Mouse (Mus musculus): ENCODE results near the gene Sox3. TPM values are rescaled to one million over a fixed set of nuclear protein-coding genes. Genes with fewer than 3 reads are reported as not detected.

The Sox3 gene
- not detected in 2 replicates for polyA plus RNA-seq (2016; fragmentation: Nextera tagmentation; extraction: Ambion mirVana)

DNA sequence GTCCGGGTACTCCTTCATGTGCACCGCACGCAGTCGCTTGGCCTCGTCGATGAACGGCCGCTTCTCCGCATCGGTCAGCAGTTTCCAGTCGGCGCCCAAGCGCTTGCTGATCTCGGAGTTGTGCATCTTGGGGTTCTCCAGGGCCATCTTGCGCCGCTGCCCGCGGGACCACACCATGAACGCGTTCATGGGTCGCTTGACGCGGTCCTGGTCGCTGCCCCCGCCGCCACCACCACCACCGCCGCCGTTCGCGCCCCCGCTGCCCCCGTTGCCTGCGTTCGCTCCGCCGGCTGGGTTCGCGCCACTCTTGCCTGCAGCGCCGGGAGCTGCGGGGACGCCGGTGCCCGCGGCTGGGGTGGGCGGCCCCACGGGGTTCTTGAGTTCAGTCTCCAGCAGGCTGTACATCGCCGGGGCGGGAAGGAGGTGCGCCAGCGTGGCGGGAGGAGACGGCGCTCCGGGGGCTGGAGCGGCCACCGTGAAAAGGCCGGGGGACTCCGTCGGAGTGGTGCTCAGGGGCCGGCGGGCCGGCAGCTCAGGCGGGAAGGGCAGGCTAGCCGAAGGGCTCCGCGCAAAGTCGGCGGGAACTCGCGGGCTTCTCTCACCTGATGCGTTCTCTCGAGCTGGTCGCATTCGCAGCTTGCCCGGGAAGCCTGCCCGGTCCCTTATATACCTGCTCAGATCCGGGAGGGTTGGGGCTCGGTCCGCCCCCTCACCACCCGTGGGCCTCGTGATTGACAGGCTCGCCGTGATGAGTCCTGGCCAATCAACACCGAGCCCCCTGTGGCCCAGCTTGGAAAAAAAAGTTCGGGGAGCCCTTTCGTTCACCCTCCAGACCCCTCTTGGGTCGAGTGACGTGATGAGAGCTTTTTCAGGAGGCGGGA, at the start of gene Sox3:
Sox3 (minus strand) TSS at position 630 of the 881 bp plus-strand sequence.
- H3K27ac ChIP-seq, result no peak within 1 kb of the TSS
- no peaks in the 10 kb centered on the region for H3K36me3 ChIP-seq
- peaks cover 100% of the 10 kb centered on the region for H3K27me3 ChIP-seq (ENCODE audit: low read depth, poor library complexity, severe bottlenecking)
- H3K4me3 ChIP-seq, result peak within 1 kb of the TSS; percentile 49
- H3K9me3 ChIP-seq (replicated peaks), result no peaks in the 10 kb centered on the region
- peaks cover 9% of the 10 kb centered on the region; the same call in 1 of the 2 replicates for H3K4me1 ChIP-seq
- DNase-seq (ENCODE audit: low spot score), result peak; percentile 33
- 17% methylated on average over 66 of the region's 92 CpGs for WGBS

DNA sequence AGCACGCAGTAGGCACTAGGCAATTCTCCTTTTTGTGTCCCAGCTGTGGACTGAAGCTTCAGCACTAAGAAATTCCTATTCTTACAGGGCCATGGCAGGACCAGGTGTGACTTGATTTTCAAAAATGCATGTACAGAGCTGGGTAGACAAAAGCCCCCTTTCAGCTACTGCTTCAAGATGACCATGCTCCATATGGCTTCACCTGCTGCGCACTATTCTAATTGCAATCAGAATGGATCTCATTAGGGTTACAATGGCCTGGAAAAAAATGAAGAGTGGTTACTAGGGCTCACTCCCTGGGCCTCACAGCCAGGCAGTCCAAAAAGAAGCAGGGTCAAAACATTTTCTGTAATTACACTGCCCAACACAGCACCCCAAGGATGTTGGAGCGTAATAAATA, 47.0 kb upstream of the Sox3 start:
- H3K27ac ChIP-seq, result no peak overlapping the region
- WGBS, result 95% methylated on average over 3 of the region's 3 CpGs

DNA sequence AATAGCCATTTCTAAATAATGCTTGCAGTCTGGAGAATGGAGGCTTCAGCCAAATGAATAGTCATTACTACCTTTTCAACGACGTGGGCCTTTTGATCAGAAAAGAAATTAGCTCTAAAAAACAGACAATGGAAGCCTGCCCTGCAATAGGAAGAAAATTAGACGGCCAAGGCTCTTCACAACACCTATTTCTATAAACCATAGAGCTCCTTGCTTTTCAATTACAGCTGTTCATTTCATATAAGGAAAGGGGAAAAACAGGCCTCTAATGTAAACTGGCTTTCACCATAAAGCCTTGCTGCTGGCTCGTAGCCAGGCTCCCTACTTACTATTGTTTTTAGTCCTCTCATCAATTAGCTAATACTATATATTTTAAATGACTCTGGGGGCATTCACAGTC, 6.3 kb upstream of the Sox3 start:
- Histone ChIP-seq H3K36me3 (no peaks in the 10 kb centered on the region), H3K4me1 (no peaks in the 10 kb centered on the region), H3K9me3 (replicated peaks) (no peaks in the 10 kb centered on the region), H3K27me3 (ENCODE audit: low read depth, poor library complexity, severe bottlenecking) (peaks cover 86% of the 10 kb centered on the region), H3K27ac (no peak overlapping the region), H3K4me3 (no peak overlapping the region)
- no peak for DNase-seq (ENCODE audit: low spot score)
- WGBS, result 36% methylated on average over 4 of the region's 4 CpGs

More for the DNA sequence above, 47.0 kb upstream of the Sox3 start:
- H3K9me3 ChIP-seq (replicated peaks), result no peaks in the 10 kb centered on the region
- no peaks in the 10 kb centered on the region for H3K4me1 ChIP-seq
- DNase-seq (ENCODE audit: low spot score), result no peak
- no peaks in the 10 kb centered on the region for H3K36me3 ChIP-seq
- no peaks in the 10 kb centered on the region for H3K27me3 ChIP-seq (ENCODE audit: low read depth, poor library complexity, severe bottlenecking)
- no peak overlapping the region for H3K4me3 ChIP-seq

DNA sequence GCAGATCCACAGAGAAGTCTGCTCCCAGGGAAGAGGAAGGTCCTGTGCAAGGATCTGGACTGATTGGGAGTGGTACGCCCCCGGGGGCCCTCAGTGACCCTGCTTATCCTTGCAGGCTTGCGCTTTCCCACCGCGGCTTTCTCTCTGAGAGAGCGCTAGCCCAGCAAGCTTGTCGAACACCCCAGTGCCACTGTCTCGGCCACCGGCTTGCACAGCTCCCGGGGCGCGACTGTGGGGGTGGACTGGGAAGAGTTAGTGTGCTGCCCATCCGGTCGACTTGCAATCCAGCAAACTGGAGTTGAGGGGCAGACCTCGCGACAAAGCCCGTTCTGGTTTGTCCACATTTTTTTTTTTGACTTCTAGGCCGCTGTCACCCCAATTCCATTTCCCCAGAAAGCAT, 5.4 kb upstream of the Sox3 start:
- Histone ChIP-seq H3K4me3 (no peak overlapping the region), H3K27ac (no peak overlapping the region), H3K27me3 (ENCODE audit: low read depth, poor library complexity, severe bottlenecking) (peaks cover 95% of the 10 kb centered on the region), H3K4me1 (peaks cover 6% of the 10 kb centered on the region; the same call in 1 of the 2 replicates), H3K36me3 (no peaks in the 10 kb centered on the region), H3K9me3 (replicated peaks) (no peaks in the 10 kb centered on the region)
- DNase-seq (ENCODE audit: low spot score), result peak; percentile 36
- WGBS, result 8% methylated on average over 18 of the region's 18 CpGs

DNA sequence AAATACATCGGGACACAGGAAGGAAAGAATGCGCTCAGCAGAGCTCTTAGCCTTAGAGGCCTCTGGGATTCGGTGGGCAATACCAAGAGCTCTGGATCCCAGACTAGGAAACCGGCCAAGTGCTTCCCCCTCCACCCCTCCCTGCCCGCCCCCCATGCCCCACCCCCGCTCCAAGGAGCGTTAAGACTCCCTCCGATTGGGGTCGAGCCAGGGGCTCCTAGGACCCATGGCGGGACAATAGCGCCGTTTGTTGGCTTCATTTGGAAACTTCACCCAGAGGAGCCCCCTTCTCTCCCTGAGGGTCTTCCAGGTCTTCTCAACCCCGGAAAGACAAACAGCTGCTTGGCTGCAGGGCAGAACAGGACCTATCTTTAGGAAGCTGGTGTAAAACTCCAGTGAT, 3.1 kb upstream of the Sox3 start:
- no peaks in the 10 kb centered on the region for H3K36me3 ChIP-seq
- peak; percentile 29 for DNase-seq (ENCODE audit: low spot score)
- peaks cover 9% of the 10 kb centered on the region; the same call in 1 of the 2 replicates for H3K4me1 ChIP-seq
- no peak overlapping the region for H3K4me3 ChIP-seq
- H3K9me3 ChIP-seq (replicated peaks), result no peaks in the 10 kb centered on the region
- H3K27ac ChIP-seq, result no peak overlapping the region
- WGBS, result 9% methylated on average over 13 of the region's 13 CpGs
- peaks cover 100% of the 10 kb centered on the region for H3K27me3 ChIP-seq (ENCODE audit: low read depth, poor library complexity, severe bottlenecking)

DNA sequence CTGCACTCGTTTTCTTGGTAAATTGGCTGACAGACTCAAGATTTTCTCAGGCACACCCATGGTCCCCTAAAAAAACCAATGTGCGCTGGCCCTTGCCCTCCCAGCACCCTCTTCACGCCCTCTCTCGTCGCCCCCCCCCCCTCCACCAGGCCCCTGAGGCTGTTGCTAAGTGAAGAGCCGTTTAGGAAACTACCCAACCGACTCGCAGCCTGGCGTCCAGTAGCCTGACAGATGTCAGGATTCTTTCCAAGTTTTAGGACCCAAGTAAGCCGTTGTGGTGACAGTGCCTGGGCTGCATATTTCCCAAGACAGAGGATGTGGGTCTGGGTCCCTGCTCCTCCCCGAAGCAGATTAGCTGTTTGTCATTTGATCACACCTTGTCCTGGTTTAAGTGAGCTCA, 2.2 kb upstream of the Sox3 start:
- Histone ChIP-seq H3K4me1 (peaks cover 9% of the 10 kb centered on the region; the same call in 1 of the 2 replicates), H3K36me3 (no peaks in the 10 kb centered on the region), H3K4me3 (no peak overlapping the region), H3K27ac (no peak overlapping the region), H3K27me3 (ENCODE audit: low read depth, poor library complexity, severe bottlenecking) (peaks cover 100% of the 10 kb centered on the region), H3K9me3 (replicated peaks) (no peaks in the 10 kb centered on the region)
- DNase-seq (ENCODE audit: low spot score), result peak; percentile 29
- WGBS, result 17% methylated on average over 8 of the region's 11 CpGs

DNA sequence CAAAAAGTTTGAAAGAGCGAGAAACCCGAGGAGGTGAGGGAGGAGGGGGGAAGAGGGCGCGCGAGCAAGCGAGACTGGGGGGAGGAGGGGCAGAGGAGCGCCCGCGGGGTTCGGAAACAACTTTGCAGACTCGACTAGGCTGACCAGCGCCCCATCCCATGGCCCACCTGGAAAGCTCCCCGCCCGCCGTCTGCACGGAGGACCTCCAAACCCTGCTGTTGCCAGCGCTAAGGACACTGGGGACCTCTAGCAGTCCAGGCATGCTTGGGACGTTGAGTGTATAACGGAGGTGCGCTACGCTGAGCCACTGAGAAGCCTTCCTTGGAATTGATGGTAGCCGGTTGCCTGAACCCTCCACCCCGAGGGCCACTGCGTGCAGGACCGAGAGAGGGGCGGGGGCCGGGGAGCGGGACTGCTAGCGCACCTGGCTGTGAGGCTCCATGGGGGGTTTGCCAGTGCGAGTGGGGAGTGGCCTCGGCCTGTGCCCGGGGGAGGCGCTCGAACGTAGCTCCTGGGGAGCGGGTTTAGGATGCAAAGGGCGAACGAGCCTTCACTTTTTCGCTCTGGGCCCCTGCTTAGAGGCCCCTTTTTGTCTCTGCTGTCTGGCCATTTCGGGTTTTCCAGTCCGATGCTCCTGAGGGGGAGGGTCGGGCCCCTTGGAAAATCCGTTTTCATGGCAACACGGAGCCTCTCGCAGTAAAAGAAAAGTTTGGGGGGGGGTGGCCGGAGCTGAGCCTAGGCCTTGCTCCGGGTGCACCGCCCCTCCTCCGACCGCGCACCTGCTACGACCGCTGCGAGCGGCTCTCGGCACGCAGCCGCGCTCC, 702 bp upstream of the Sox3 start:
- H3K4me1 ChIP-seq, result peaks cover 9% of the 10 kb centered on the region; the same call in 1 of the 2 replicates
- no peak overlapping the region for H3K27ac ChIP-seq
- no peaks in the 10 kb centered on the region for H3K36me3 ChIP-seq
- peak overlapping the region; percentile 49; the same call in 1 of the 2 replicates for H3K4me3 ChIP-seq
- H3K27me3 ChIP-seq (ENCODE audit: low read depth, poor library complexity, severe bottlenecking), result peaks cover 100% of the 10 kb centered on the region
- H3K9me3 ChIP-seq (replicated peaks), result no peaks in the 10 kb centered on the region
- peak; percentile 42 for DNase-seq (ENCODE audit: low spot score)
- WGBS, result 18% methylated on average over 45 of the region's 59 CpGs

DNA sequence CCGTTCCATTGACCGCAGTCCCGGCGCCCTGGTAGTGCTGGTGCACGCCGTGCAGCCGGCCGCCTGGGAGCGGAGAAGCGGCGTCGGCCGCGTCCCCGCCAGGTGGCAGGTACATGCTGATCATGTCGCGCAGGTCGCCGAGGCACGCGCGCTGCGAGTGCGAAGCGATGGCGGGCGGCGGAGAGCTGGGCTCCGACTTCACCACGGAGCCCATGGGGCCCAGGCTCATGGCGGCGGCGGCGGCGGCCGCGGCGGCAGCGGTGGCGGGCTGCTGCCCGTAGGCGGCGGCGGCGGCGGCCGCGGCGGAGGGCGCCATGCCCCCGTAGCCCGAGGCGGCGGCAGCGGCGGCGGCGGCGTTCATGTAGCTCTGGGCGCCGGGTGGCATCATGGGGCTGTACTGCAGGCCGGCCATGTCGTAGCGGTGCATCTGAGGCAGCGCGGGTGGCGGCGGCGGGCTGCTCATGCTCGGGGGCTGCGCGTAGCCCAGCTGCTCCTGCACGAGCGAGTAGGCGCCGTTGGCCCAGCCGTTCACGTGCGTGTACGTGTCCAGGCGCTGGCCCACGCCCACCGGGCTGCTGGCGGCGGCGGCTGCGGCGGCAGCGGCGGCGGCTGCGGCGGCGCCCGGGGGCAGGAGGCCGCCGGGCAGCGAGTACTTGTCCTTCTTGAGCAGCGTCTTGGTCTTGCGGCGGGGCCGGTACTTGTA, 981 bp downstream of the Sox3 start:
- 33% methylated on average over 77 of the region's 102 CpGs for WGBS
- DNase-seq (ENCODE audit: low spot score), result peak; percentile 54

DNA sequence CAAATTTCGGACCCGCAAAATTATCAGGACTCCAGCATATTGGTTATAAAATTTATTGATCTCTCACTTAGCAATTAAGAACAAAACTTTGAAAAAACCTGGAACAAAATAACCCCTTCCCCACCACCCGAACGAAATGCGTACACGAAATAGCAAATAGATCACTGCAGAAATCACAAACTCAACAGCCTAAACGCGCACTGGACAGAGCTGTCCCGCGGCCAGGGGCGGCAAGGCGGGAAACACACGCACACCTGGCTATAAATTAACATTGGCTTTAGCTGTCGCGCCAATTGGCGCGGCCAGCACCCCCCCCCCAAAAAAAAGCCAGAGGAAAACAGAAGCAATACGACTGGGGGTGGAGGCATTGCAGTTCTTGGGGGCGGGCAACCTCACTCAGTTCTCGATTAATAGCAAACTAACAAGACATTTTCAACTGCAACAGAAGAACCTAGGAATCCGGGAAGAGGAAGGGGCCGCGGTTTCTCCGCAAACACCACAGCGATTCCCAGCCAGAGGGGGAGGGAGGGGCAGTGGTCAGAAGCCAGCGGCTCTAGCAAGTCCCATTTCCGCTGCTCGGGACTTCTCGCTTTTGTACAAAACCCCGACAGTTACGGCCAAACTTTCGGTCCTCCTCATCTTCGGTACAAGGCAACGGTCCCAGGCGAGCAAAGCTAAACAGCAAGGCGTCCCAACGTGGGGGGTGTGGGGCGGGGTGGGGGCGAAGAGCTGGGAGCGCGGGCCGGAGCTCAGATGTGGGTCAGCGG, 1.7 kb downstream of the Sox3 start:
- Histone ChIP-seq H3K27ac (no peak overlapping the region), H3K4me1 (peaks cover 9% of the 10 kb centered on the region; the same call in 1 of the 2 replicates), H3K27me3 (ENCODE audit: low read depth, poor library complexity, severe bottlenecking) (peaks cover 100% of the 10 kb centered on the region), H3K36me3 (no peaks in the 10 kb centered on the region), H3K9me3 (replicated peaks) (no peaks in the 10 kb centered on the region), H3K4me3 (peak overlapping the region; percentile 49)
- DNase-seq (ENCODE audit: low spot score), result peak; percentile 44
- WGBS, result 14% methylated on average over 43 of the region's 43 CpGs

More for the DNA sequence above, 981 bp downstream of the Sox3 start:
- Histone ChIP-seq H3K9me3 (replicated peaks) (no peaks in the 10 kb centered on the region), H3K27ac (no peak overlapping the region), H3K36me3 (no peaks in the 10 kb centered on the region), H3K4me1 (peaks cover 9% of the 10 kb centered on the region; the same call in 1 of the 2 replicates), H3K27me3 (ENCODE audit: low read depth, poor library complexity, severe bottlenecking) (peaks cover 100% of the 10 kb centered on the region), H3K4me3 (peak overlapping the region; percentile 49)

DNA sequence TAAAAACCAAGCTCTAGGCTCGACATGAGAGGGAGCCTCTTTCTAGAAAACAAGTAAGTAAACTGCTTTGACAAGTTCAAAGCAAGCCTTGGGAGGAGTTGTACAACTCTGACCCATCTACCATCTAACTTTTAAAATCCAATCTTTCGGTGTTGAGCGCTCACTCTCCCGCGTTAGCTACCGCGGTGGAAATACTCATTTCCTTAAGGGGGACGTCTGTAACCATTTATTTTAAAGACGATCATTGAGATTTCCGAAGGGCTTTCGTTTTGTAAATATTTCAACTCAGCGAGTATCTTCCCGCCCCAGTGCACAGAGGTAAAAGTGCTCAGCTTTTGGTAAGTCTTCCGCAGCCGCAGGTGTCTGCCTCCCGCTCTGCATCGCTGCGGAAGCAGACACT, 2.6 kb downstream of the Sox3 start:
- Histone ChIP-seq H3K9me3 (replicated peaks) (no peaks in the 10 kb centered on the region), H3K36me3 (no peaks in the 10 kb centered on the region), H3K4me3 (no peak overlapping the region), H3K27me3 (ENCODE audit: low read depth, poor library complexity, severe bottlenecking) (peaks cover 91% of the 10 kb centered on the region), H3K27ac (no peak overlapping the region), H3K4me1 (peaks cover 9% of the 10 kb centered on the region; the same call in 1 of the 2 replicates)
- DNase-seq (ENCODE audit: low spot score), result no peak
- WGBS, result 19% methylated on average over 18 of the region's 18 CpGs

DNA sequence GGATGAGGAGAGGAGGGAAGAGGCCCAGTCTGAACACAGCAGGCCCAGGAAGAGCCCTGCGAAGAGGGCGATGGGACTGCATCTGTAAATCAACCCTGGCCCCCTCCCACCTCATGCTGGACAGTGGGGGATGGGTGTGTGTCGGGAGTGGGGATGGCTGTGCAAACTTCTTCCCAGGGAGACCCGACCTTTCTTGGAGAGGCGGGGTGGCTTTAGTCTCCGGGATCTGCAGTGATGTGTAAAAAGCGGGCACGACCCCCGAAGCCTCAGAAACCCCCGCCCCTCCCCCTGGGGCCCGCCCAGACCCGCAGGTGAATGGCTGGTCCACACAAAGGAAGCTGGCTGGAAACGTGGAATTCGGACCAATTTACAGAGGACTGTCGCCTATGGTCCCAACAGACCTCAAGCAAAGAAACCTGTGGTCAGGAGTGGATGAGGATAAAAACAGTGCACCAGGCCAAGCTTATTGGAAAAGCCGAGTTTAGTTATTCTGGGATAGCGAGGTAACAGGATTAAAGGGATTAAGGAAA, 3.2 kb downstream of the Sox3 start:
- H3K4me3 ChIP-seq, result no peak overlapping the region
- no peaks in the 10 kb centered on the region for H3K36me3 ChIP-seq
- H3K4me1 ChIP-seq, result peaks cover 9% of the 10 kb centered on the region; the same call in 1 of the 2 replicates
- peaks cover 85% of the 10 kb centered on the region for H3K27me3 ChIP-seq (ENCODE audit: low read depth, poor library complexity, severe bottlenecking)
- no peaks in the 10 kb centered on the region for H3K9me3 ChIP-seq (replicated peaks)
- H3K27ac ChIP-seq, result no peak overlapping the region
- 12% methylated on average over 17 of the region's 17 CpGs for WGBS
- peak; percentile 30 for DNase-seq (ENCODE audit: low spot score)

Measured in limb, embryonic 10.5 days (tissue).